Mouse (Mus musculus) Patski (cell line): ENCODE results near the gene Gm20388. TPM values are rescaled to one million over a fixed set of nuclear protein-coding genes. Genes with fewer than 3 reads are reported as not detected.

Source experiments
- ATAC-seq: fragments of 100-300 bp; one replicate; pipeline ENCODE4 v1.8.0; 2021
- CTCF ChIA-PET: fragments of 350-600 bp; sonication (Branson Sonifier 250); formaldehyde crosslinking; loops from one replicate; lab custom pipeline; 2022; ENCODE audit warnings: inconsistent platforms; lab: Charles Lee
- POLR2A ChIA-PET: fragments of 350-600 bp; sonication (Branson Sonifier 250); formaldehyde crosslinking; loops from one replicate; lab custom pipeline; 2022; ENCODE audit warnings: antibody characterized with exemption, inconsistent platforms; lab: Charles Lee
- DNase-seq: peaks from one replicate; pipeline ENCODE4 v3.0.0-alpha.2; 2011; ENCODE audit warnings: low read depth, low spot score
- H3K27me3 ChIP-seq: fragments of 371-371 bp; one replicate; pipeline ENCODE4 v1.5.1; 2021
- CTCF ChIP-seq: fragments of 100-300 bp; IDR thresholded peaks from one replicate; pipeline ENCODE4 v1.5.1; 2021
- in situ Hi-C: fragments of 300-500 bp; cut with MboI; formaldehyde crosslinking; loops from 3 replicates; pipeline ENCODE4 v1.11.1; 2018; ENCODE audit warnings: low pct_unique_long_range_greater_than_20kb, mixed read lengths
- polyA plus RNA-seq: library from polyadenylated mRNA; unstranded; gene quantifications from one replicate; pipeline ENCODE4 v1.2.3, GENCODE M21; 2021

Gm20388 gene
- polyA plus RNA-seq, 1 experiment from 2014 or later = 86.7 TPM

- no peaks in the 10 kb centered on the region for H3K27me3 ChIP-seq
- ATAC-seq = no peak
- in situ Hi-C loops = no loop called here
- no peak for DNase-seq
- POLR2A ChIA-PET = no interaction called here
- no peak for TF ChIP-seq CTCF
- CTCF ChIA-PET = interaction anchor here (1.0 to 1.1 kb wide), 2 partner anchors 49 to 100 kb away, joined by 4 read pairs; no protein-coding TSS in a partner anchor
Observed at GRCm38 (mm10) chr8:120227578-120227876, 316.9 kb downstream of the Gm20388 start.

- in situ Hi-C loops = no loop called here
- ATAC-seq = peak; percentile 70
- POLR2A ChIA-PET = no interaction called here
- no peaks in the 10 kb centered on the region for H3K27me3 ChIP-seq
- CTCF ChIA-PET = no interaction called here
- no peak for DNase-seq
- no peak for TF ChIP-seq CTCF
Observed at GRCm38 (mm10) chr8:120227891-120228591, 317.4 kb downstream of the Gm20388 start, which contains the start of gene Gse1. Gene Gse1 (plus strand): TSS chr8:120228456.

DNA sequence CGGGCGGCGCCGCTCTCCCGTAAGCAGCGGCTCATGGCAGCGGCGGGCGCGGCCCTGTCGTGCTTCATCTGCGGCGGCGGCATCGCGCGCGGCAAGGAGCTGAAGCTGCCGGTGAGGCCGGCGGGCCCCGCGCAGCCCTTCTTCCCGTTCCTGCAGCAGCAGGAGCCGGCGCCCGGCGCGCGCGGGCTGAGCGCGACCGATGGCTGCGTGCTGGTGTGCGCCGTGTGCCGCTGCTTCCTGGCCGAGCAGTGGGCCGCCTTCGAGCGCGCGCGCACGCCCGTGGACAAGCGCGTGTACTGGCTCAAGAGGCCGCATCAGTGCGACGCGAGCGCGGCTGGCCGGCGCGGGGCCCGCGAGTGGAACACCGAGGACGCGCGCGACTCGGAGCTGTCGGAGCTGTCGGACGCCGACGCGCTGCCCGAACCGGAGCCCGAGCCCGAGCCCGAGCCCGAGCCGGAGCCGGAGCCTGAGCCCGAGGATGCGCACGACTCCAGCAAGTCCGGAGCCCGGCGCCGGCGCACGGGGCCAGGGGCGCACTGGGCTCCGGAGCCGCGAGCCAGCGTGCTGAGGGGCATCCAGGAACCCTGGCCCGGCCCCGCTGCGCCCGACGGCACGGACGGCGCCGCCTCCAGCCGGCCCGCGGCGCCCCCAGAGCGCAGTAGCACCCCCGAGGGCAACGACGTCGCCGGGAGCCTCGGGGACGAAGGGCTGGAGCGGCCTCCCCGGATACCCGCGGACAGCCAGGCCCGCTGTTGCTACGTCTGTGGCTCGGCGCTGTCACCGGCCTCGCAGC lies 318.3 kb downstream of the Gm20388 start:
- POLR2A ChIA-PET = no interaction called here
- TF ChIP-seq CTCF = no peak
- ATAC-seq (no peak), DNase-seq (no peak)
- CTCF ChIA-PET = no interaction called here
- no peaks in the 10 kb centered on the region for H3K27me3 ChIP-seq
- in situ Hi-C loops = no loop called here

DNA sequence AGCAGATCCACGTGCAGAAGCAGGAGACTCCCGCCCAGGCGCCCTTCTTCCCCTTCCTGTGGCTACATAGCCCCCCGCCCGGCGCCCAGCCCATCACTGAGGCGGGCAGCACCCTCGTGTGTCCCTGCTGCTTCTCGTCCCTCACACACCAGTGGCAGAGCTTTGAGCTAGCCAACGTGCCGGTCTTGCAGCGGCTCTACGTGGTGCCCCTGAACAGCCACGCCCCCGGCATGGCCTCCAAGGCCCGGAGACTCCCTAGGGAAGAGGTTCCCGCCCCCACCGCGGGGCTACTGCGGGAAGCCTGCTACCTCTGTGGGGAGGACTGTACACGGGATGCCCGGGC lies 318.9 kb downstream of the Gm20388 start:
- no peak for ATAC-seq
- ChIA-PET CTCF (no interaction called here), POLR2A (no interaction called here)
- no peaks in the 10 kb centered on the region for H3K27me3 ChIP-seq
- no peak for TF ChIP-seq CTCF
- DNase-seq = no peak
- in situ Hi-C loops = no loop called here

DNA sequence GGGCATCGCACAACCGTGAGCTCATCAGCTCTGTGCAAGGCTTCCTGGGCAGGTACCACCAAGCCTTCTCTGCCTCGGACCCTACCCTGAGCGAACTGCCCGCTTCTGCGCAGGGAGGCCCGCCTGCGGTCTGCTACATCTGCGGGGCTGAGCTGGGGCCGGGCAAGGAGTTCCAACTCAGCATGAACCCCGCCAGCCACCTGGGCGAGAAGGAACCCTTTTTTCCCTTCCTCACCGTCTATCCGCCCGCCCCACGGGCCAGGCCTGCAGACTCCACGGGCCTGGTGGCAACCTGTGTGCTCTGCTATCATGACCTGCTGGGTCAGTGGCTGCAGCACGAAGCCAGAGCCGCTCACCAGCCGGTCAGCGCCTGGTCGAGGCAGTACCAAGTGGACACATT lies 319.4 kb downstream of the Gm20388 start:
- ChIA-PET POLR2A (interaction anchor here (1.0 kb wide), 1 partner anchor 50 kb away, joined by 3 read pairs; no protein-coding TSS in a partner anchor), CTCF (interaction anchor here (1.2 kb wide), 1 partner anchor 15 kb away, joined by 3 read pairs; no protein-coding TSS in a partner anchor)
- H3K27me3 ChIP-seq = no peaks in the 10 kb centered on the region
- DNase-seq (no peak), ATAC-seq (no peak)
- in situ Hi-C loops = loop anchor here (5.0 kb wide), 1 partner anchor 37 kb away; no protein-coding TSS in a partner anchor
- no peak for TF ChIP-seq CTCF

DNA sequence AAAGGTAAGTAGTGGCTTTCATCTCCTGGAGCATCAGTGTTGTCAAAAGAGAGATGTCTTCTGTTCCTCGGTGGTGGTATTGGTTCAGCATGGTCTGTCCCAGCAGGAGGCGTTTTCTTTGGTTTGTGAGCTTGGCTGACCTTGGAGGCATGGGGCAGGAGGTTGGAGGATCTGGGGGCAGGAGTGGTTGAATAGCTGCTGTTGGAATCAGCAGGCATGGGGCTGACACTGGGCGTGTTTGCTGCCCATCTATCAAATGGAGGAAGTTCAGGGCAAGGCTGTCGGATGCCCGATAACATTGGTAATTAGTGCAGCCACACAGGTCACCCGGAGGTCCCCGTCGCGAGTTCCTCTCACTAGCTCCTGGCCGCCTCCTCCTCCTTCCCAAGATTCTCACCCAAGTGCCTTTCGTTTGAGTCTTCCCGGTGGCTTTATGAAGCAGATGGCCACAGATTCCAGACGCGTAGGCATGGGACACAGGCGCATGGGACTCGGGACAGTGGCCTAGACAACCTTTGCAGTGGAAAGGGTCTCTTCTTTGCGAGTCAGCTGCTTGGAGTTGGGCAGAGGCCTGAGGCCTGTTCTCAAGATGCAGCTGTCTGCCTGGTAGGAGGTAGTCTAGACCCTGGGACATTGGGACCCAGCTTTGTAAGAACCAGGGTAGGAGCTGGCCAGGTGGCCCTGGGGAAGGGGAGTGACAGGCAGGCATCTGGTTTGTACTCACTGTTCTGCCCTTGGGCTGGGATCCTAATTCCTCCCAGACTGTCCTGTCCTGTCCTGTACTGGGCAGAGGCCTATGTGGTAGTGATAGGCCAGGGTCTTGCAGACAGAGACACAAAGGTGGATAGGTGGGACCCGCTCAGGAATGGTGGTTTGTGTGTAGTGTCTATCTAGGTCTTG lies 320.3 kb downstream of the Gm20388 start:
- in situ Hi-C loops = loop anchor here (5.0 kb wide), 1 partner anchor 36 kb away; no protein-coding TSS in a partner anchor
- POLR2A ChIA-PET = interaction anchor here (1.0 kb wide), 1 partner anchor 51 kb away, joined by 3 read pairs; no protein-coding TSS in a partner anchor
- DNase-seq (no peak), ATAC-seq (no peak)
- CTCF ChIA-PET = interaction anchor here (1.2 kb wide), 1 partner anchor 14 kb away, joined by 3 read pairs; no protein-coding TSS in a partner anchor
- TF ChIP-seq CTCF = no peak
- H3K27me3 ChIP-seq = no peaks in the 10 kb centered on the region

- no peak for TF ChIP-seq CTCF
- in situ Hi-C loops = loop anchor here (5.0 kb wide), 1 partner anchor 35 kb away; no protein-coding TSS in a partner anchor
- no peaks in the 10 kb centered on the region for H3K27me3 ChIP-seq
- ChIA-PET POLR2A (no interaction called here), CTCF (no interaction called here)
- DNase-seq (no peak), ATAC-seq (no peak)
Observed at GRCm38 (mm10) chr8:120231870-120232269, 321.2 kb downstream of the Gm20388 start.

- H3K27me3 ChIP-seq = no peaks in the 10 kb centered on the region
- POLR2A ChIA-PET = no interaction called here
- TF ChIP-seq CTCF = no peak
- in situ Hi-C loops = loop anchor here (5.0 kb wide), 1 partner anchor 35 kb away; no protein-coding TSS in a partner anchor
- DNase-seq (no peak), ATAC-seq (no peak)
- CTCF ChIA-PET = no interaction called here
Observed at GRCm38 (mm10) chr8:120232398-120232797, 321.8 kb downstream of the Gm20388 start.

- no peaks in the 10 kb centered on the region for H3K27me3 ChIP-seq
- in situ Hi-C loops = loop anchor here (5.0 kb wide), 1 partner anchor 34 kb away; no protein-coding TSS in a partner anchor
- ChIA-PET CTCF (no interaction called here), POLR2A (no interaction called here)
- no peak for TF ChIP-seq CTCF
- DNase-seq (no peak), ATAC-seq (no peak)
Observed at GRCm38 (mm10) chr8:120232913-120233312, 322.3 kb downstream of the Gm20388 start.

GRCm38 (mm10) chr8:120234457-120234856 lies 323.8 kb downstream of the Gm20388 start:
- TF ChIP-seq CTCF = no peak
- H3K27me3 ChIP-seq = no peaks in the 10 kb centered on the region
- DNase-seq (no peak), ATAC-seq (no peak)
- CTCF ChIA-PET = interaction anchor here (1.4 kb wide), 1 partner anchor 56 kb away, joined by 3 read pairs; no protein-coding TSS in a partner anchor
- in situ Hi-C loops = loop anchor here (5.0 kb wide), 1 partner anchor 33 kb away; no protein-coding TSS in a partner anchor
- POLR2A ChIA-PET = interaction anchor here (1.0 kb wide), 1 partner anchor 29 kb away, joined by 3 read pairs; no protein-coding TSS in a partner anchor
